Mouse (Mus musculus) skeletal muscle tissue, adult 2 months (tissue): Measurements from ENCODE around the gene Cyth1.

Experiments
- DNase-seq: peaks from one replicate; pipeline ENCODE4 v3.0.0-alpha.2; 2012; ENCODE audit warnings: low read depth, low spot score

The Cyth1 gene

GRCm38 (mm10) chr11:118118777-118119176 is 129.6 kb downstream of the Cyth1 start:
- no peak for DNase-seq

- no peak for DNase-seq
Observed at GRCm38 (mm10) chr11:118114581-118115110, 133.7 kb downstream of the Cyth1 start.

- no peak for DNase-seq
Observed at GRCm38 (mm10) chr11:118113516-118114205, 134.7 kb downstream of the Cyth1 start.

- DNase-seq = peak; percentile 81
Observed at GRCm38 (mm10) chr11:118104001-118104400, 144.4 kb downstream of the Cyth1 start.

GRCm38 (mm10) chr11:118103383-118103782 is 145.0 kb downstream of the Cyth1 start:
- no peak for DNase-seq

- peak; percentile 79 for DNase-seq
Observed at GRCm38 (mm10) chr11:118102838-118103237, 145.6 kb downstream of the Cyth1 start.

GRCm38 (mm10) chr11:118101133-118101532 is 147.3 kb downstream of the Cyth1 start:
- DNase-seq = no peak

GRCm38 (mm10) chr11:118096736-118097135 is 151.7 kb downstream of the Cyth1 start:
- DNase-seq = no peak

- DNase-seq = no peak
Observed at GRCm38 (mm10) chr11:118095004-118095403, 153.4 kb downstream of the Cyth1 start.

- no peak for DNase-seq
Observed at GRCm38 (mm10) chr11:118091002-118091670, 157.3 kb downstream of the Cyth1 start.

- no peak for DNase-seq
Observed at GRCm38 (mm10) chr11:118088896-118089295, 159.5 kb downstream of the Cyth1 start.

GRCm38 (mm10) chr11:118085961-118086360 is 162.4 kb downstream of the Cyth1 start:
- DNase-seq = no peak

GRCm38 (mm10) chr11:118085176-118085575 is 163.2 kb downstream of the Cyth1 start:
- no peak for DNase-seq

GRCm38 (mm10) chr11:118084266-118084665 is 164.1 kb downstream of the Cyth1 start:
- no peak for DNase-seq

- peak; percentile 25 for DNase-seq
Observed at GRCm38 (mm10) chr11:118083811-118084210, 164.6 kb downstream of the Cyth1 start.

- DNase-seq = no peak
Observed at GRCm38 (mm10) chr11:118082294-118082693, 166.1 kb downstream of the Cyth1 start.
